Mouse (Mus musculus) limb, embryonic 15.5 days (tissue): Measurements from ENCODE around the gene Kcnk10. TPM values are rescaled to one million over a fixed set of nuclear protein-coding genes. Genes with fewer than 3 reads are reported as not detected.

Source experiments
- ATAC-seq: fragments of 200-750 bp; cut with Nextera tagmentation; 2 replicates; pipeline ENCODE4 v1.8.0; 2017; ENCODE audit warnings: low read depth, moderate TSS enrichment; ENCODE audit not compliant: insufficient number of reproducible peaks, low FRiP score, low TSS enrichment
- H3K27ac ChIP-seq: fragments of 300-500 bp; sonication (generic); 2 replicates; pipeline ENCODE4 v1.5.1; 2015; ENCODE audit warnings: moderate library complexity, mild to moderate bottlenecking, inconsistent platforms
- H3K27me3 ChIP-seq: fragments of 300-500 bp; sonication (generic); 2 replicates; pipeline ENCODE4 v1.6.1; 2015; ENCODE audit warnings: inconsistent platforms
- H3K36me3 ChIP-seq: fragments of 300-500 bp; sonication (generic); 2 replicates; pipeline ENCODE4 v1.6.1; 2015; ENCODE audit warnings: inconsistent platforms
- H3K4me1 ChIP-seq: fragments of 300-500 bp; sonication (generic); 2 replicates; pipeline ENCODE4 v1.6.1; 2015; ENCODE audit warnings: inconsistent platforms
- H3K4me2 ChIP-seq: fragments of 300-500 bp; sonication (generic); 2 replicates; pipeline ENCODE4 v1.6.1; 2015; ENCODE audit warnings: mild to moderate bottlenecking, inconsistent platforms
- H3K4me3 ChIP-seq: fragments of 300-500 bp; sonication (generic); 2 replicates; pipeline ENCODE4 v1.5.1; 2015; ENCODE audit warnings: mild to moderate bottlenecking, inconsistent platforms
- H3K9ac ChIP-seq: fragments of 300-500 bp; sonication (generic); 2 replicates; pipeline ENCODE4 v1.6.1; 2015; ENCODE audit warnings: inconsistent platforms
- H3K9me3 ChIP-seq: fragments of 300-500 bp; sonication (generic); 2 replicates; pipeline ENCODE4 v1.6.1; 2016; ENCODE audit warnings: inconsistent platforms
- WGBS: fragments of 180-500 bp; shearing (Covaris S2); methylation state at CpG from one replicate; pipeline ENCODE4 v1.1.7; 2015; 5-methylcytosine and 5-hydroxymethylcytosine counted together
- polyA plus RNA-seq: library from polyadenylated mRNA; unstranded; fragments of >200 nt; fragmentation: Nextera tagmentation; extraction: Ambion mirVana; gene quantifications from 2 replicates; pipeline ENCODE4 v1.2.1, GENCODE M21; 2015

Kcnk10 gene
- polyA plus RNA-seq, 1 experiment from 2014 or later = 0.22 TPM

GRCm38 (mm10) chr12:98477673-98478461, 100.2 kb downstream of the Kcnk10 start:
- Histone ChIP-seq H3K27me3 (no peaks in the 10 kb centered on the region), H3K9me3 (no peaks in the 10 kb centered on the region), H3K4me1 (no peaks in the 10 kb centered on the region), H3K4me3 (no peak overlapping the region), H3K36me3 (no peaks in the 10 kb centered on the region), H3K27ac (no peak overlapping the region), H3K4me2 (no peak overlapping the region), H3K9ac (no peak overlapping the region)
- no peak for ATAC-seq
- 52% methylated on average over 8 of the region's 8 CpGs for WGBS

GRCm38 (mm10) chr12:98471232-98471631, 106.9 kb downstream of the Kcnk10 start:
- Histone ChIP-seq H3K9me3 (no peaks in the 10 kb centered on the region), H3K27ac (no peak overlapping the region), H3K27me3 (no peaks in the 10 kb centered on the region), H3K9ac (no peak overlapping the region), H3K4me3 (no peak overlapping the region), H3K36me3 (no peaks in the 10 kb centered on the region), H3K4me2 (no peak overlapping the region), H3K4me1 (no peaks in the 10 kb centered on the region)
- 74% methylated on average over 5 of the region's 5 CpGs for WGBS
- ATAC-seq = no peak

GRCm38 (mm10) chr12:98470097-98470496, 108.0 kb downstream of the Kcnk10 start:
- Histone ChIP-seq H3K27me3 (no peaks in the 10 kb centered on the region), H3K9me3 (no peaks in the 10 kb centered on the region), H3K4me2 (no peak overlapping the region), H3K9ac (no peak overlapping the region), H3K4me3 (no peak overlapping the region), H3K36me3 (no peaks in the 10 kb centered on the region), H3K4me1 (no peaks in the 10 kb centered on the region), H3K27ac (no peak overlapping the region)
- no peak for ATAC-seq
- WGBS = 77% methylated on average over 3 of the region's 3 CpGs

- Histone ChIP-seq H3K4me2 (no peak overlapping the region), H3K4me1 (no peaks in the 10 kb centered on the region), H3K9ac (no peak overlapping the region), H3K9me3 (no peaks in the 10 kb centered on the region), H3K27ac (no peak overlapping the region), H3K27me3 (no peaks in the 10 kb centered on the region), H3K4me3 (no peak overlapping the region), H3K36me3 (no peaks in the 10 kb centered on the region)
- WGBS = 96% methylated on average over 4 of the region's 4 CpGs
- no peak for ATAC-seq
Observed at GRCm38 (mm10) chr12:98467793-98468192, 110.3 kb downstream of the Kcnk10 start.

- H3K4me2 ChIP-seq = no peak overlapping the region
- no peaks in the 10 kb centered on the region for H3K4me1 ChIP-seq
- WGBS = 49% methylated on average over 3 of the region's 3 CpGs
- no peak overlapping the region for H3K4me3 ChIP-seq
- no peak overlapping the region for H3K27ac ChIP-seq
- ATAC-seq = no peak
- no peaks in the 10 kb centered on the region for H3K9me3 ChIP-seq
- H3K36me3 ChIP-seq = no peaks in the 10 kb centered on the region
- no peak overlapping the region for H3K9ac ChIP-seq
- no peaks in the 10 kb centered on the region for H3K27me3 ChIP-seq
Observed at GRCm38 (mm10) chr12:98459889-98460288, 118.2 kb downstream of the Kcnk10 start.

GRCm38 (mm10) chr12:98458944-98459343, 119.2 kb downstream of the Kcnk10 start:
- Histone ChIP-seq H3K4me2 (no peak overlapping the region), H3K9ac (no peak overlapping the region), H3K36me3 (no peaks in the 10 kb centered on the region), H3K4me3 (no peak overlapping the region), H3K4me1 (no peaks in the 10 kb centered on the region), H3K27ac (no peak overlapping the region), H3K27me3 (no peaks in the 10 kb centered on the region), H3K9me3 (no peaks in the 10 kb centered on the region)
- 87% methylated on average over 4 of the region's 4 CpGs for WGBS
- no peak for ATAC-seq

- Histone ChIP-seq H3K9ac (no peak overlapping the region), H3K4me3 (no peak overlapping the region), H3K9me3 (no peaks in the 10 kb centered on the region), H3K27me3 (no peaks in the 10 kb centered on the region), H3K4me1 (no peaks in the 10 kb centered on the region), H3K27ac (no peak overlapping the region), H3K4me2 (no peak overlapping the region), H3K36me3 (no peaks in the 10 kb centered on the region)
- ATAC-seq = no peak
- WGBS = 76% methylated on average over 5 of the region's 5 CpGs
Observed at GRCm38 (mm10) chr12:98458516-98458915, 119.6 kb downstream of the Kcnk10 start.

GRCm38 (mm10) chr12:98453161-98453560, 124.9 kb downstream of the Kcnk10 start:
- Histone ChIP-seq H3K27me3 (no peaks in the 10 kb centered on the region), H3K4me3 (no peak overlapping the region), H3K27ac (no peak overlapping the region), H3K36me3 (no peaks in the 10 kb centered on the region), H3K9me3 (no peaks in the 10 kb centered on the region), H3K4me1 (no peaks in the 10 kb centered on the region), H3K4me2 (no peak overlapping the region), H3K9ac (no peak overlapping the region)
- WGBS = 85% methylated on average over 17 of the region's 17 CpGs
- no peak for ATAC-seq

- H3K4me3 ChIP-seq = no peak overlapping the region
- no peaks in the 10 kb centered on the region for H3K9me3 ChIP-seq
- no peaks in the 10 kb centered on the region for H3K27me3 ChIP-seq
- no peak overlapping the region for H3K27ac ChIP-seq
- no peak overlapping the region for H3K4me2 ChIP-seq
- H3K9ac ChIP-seq = no peak overlapping the region
- no peaks in the 10 kb centered on the region for H3K36me3 ChIP-seq
- ATAC-seq = no peak
- no peaks in the 10 kb centered on the region for H3K4me1 ChIP-seq
- 76% methylated on average over 7 of the region's 7 CpGs for WGBS
Observed at GRCm38 (mm10) chr12:98452646-98453045, 125.5 kb downstream of the Kcnk10 start.

GRCm38 (mm10) chr12:98445637-98446036, 132.5 kb downstream of the Kcnk10 start:
- Histone ChIP-seq H3K4me1 (no peaks in the 10 kb centered on the region), H3K27ac (no peak overlapping the region), H3K9ac (no peak overlapping the region), H3K4me3 (no peak overlapping the region), H3K9me3 (no peaks in the 10 kb centered on the region), H3K27me3 (no peaks in the 10 kb centered on the region), H3K36me3 (no peaks in the 10 kb centered on the region), H3K4me2 (no peak overlapping the region)
- 67% methylated on average over 5 of the region's 5 CpGs for WGBS
- no peak for ATAC-seq

- no peaks in the 10 kb centered on the region for H3K27me3 ChIP-seq
- H3K4me3 ChIP-seq = no peak overlapping the region
- H3K4me1 ChIP-seq = no peaks in the 10 kb centered on the region
- H3K4me2 ChIP-seq = no peak overlapping the region
- H3K36me3 ChIP-seq = no peaks in the 10 kb centered on the region
- H3K27ac ChIP-seq = no peak overlapping the region
- no peaks in the 10 kb centered on the region for H3K9me3 ChIP-seq
- no peak for ATAC-seq
- no peak overlapping the region for H3K9ac ChIP-seq
- 88% methylated on average over 5 of the region's 5 CpGs for WGBS
Observed at GRCm38 (mm10) chr12:98444860-98445259, 133.2 kb downstream of the Kcnk10 start.

GRCm38 (mm10) chr12:98443754-98444153, 134.4 kb downstream of the Kcnk10 start:
- no peaks in the 10 kb centered on the region for H3K36me3 ChIP-seq
- H3K4me3 ChIP-seq = no peak overlapping the region
- H3K4me1 ChIP-seq = no peaks in the 10 kb centered on the region
- no peak overlapping the region for H3K27ac ChIP-seq
- no peaks in the 10 kb centered on the region for H3K27me3 ChIP-seq
- no peak overlapping the region for H3K9ac ChIP-seq
- no peaks in the 10 kb centered on the region for H3K9me3 ChIP-seq
- 82% methylated on average over 3 of the region's 3 CpGs for WGBS
- ATAC-seq = no peak
- no peak overlapping the region for H3K4me2 ChIP-seq

GRCm38 (mm10) chr12:98438080-98438479, 140.0 kb downstream of the Kcnk10 start:
- no peaks in the 10 kb centered on the region for H3K36me3 ChIP-seq
- WGBS = 44% methylated on average over 2 of the region's 2 CpGs
- no peak for ATAC-seq

More at GRCm38 (mm10) chr12:98438080-98438479, 140.0 kb downstream of the Kcnk10 start:
- Histone ChIP-seq H3K27ac (no peak overlapping the region), H3K4me1 (no peaks in the 10 kb centered on the region), H3K9ac (no peak overlapping the region), H3K27me3 (no peaks in the 10 kb centered on the region), H3K4me2 (no peak overlapping the region), H3K9me3 (no peaks in the 10 kb centered on the region), H3K4me3 (no peak overlapping the region)
